Comparison of ENCODE assay signal across 11 mouse cellular contexts in genomic region chr11:18747871-18748461, GRCm38 (mm10).
DNase-seq lines count a peak whose midpoint lies in the region; ATAC-seq and TF ChIP-seq lines count a peak whose summit lies in the region.
"Had no signal": no experiment of that assay in that cellular context is flagged by ENCODE, and none has a peak within 500 bp of the region (broad histone marks: within the 10 kb centered on the region; RNA-seq: fewer than 3 reads in every experiment).

No protein-coding gene starts in this region.

- H3K9ac ChIP-seq in hindbrain, postnatal 0 days (replicated peaks; ENCODE audit: low read length), result no peak overlapping the region
- peak overlapping the region; percentile 2 for H3K9ac ChIP-seq in neural tube, embryonic 15.5 days (replicated peaks)
- H3K9ac ChIP-seq: heart, embryonic 15.5 days; liver, postnatal 0 days had no signal

- no peak for ATAC-seq in cerebellum, adult (ENCODE audit: insufficient number of reproducible peaks, low FRiP score, low TSS enrichment)
- no peak for ATAC-seq in hindbrain, postnatal 0 days
- no peak for ATAC-seq in neural tube, embryonic 15.5 days (ENCODE audit: low FRiP score)
- no peak for ATAC-seq in granulocyte monocyte progenitor cell, adult 5-6 weeks (replicated peaks; ENCODE audit: poor library complexity, severe bottlenecking)
- ATAC-seq: liver, postnatal 0 days had no signal

- intact Hi-C loops in left cerebral cortex, postnatal 10 days (cut with DNase I), result no loop called here

- H3K4me3 ChIP-seq in embryonic facial prominence, embryonic 10.5 days, result no peak overlapping the region
- H3K4me3 ChIP-seq in hindbrain, postnatal 0 days (ENCODE audit: low read length), result no peak overlapping the region
- H3K4me3 ChIP-seq in neural tube, embryonic 15.5 days (replicated peaks), result no peak overlapping the region
- H3K4me3 ChIP-seq: heart, embryonic 15.5 days had no signal

- WGBS in embryonic facial prominence, embryonic 10.5 days, result 8% methylated on average over 7 of the region's 7 CpGs
- 22% methylated on average over 7 of the region's 7 CpGs for WGBS in hindbrain, postnatal 0 days
- 15% methylated on average over 7 of the region's 7 CpGs for WGBS in neural tube, embryonic 15.5 days

- 0 out of 2 replicates have a peak overlapping the region, but pooled peaks have one; percentile 16 for H3K4me2 ChIP-seq in hindbrain, postnatal 0 days (ENCODE audit: low read depth, low read length)
- H3K4me2 ChIP-seq in neural tube, embryonic 15.5 days, result no peak overlapping the region
- H3K4me2 ChIP-seq: heart, embryonic 15.5 days had no signal

- DNase-seq in cerebellum, postnatal 14 days, result peak; percentile 34 to 61
- peak; percentile 47 for DNase-seq in embryonic facial prominence, embryonic 10.5 days (ENCODE audit: low spot score)
- peak; percentile 52 for DNase-seq in hindbrain, postnatal 0 days (ENCODE audit: low spot score)
- DNase-seq in left cerebral cortex, postnatal 10 days (ENCODE audit: extremely low spot score in 1 of 2, low spot score in 2 of 2), result no peak
- no peak for DNase-seq in thymus, adult 18-20 months
- DNase-seq: cerebellum, adult 8-10 months; liver, postnatal 0 days had no signal

- no peaks in the 10 kb centered on the region for H3K36me3 ChIP-seq in embryonic facial prominence, embryonic 10.5 days (replicated peaks)
- H3K36me3 ChIP-seq in hindbrain, postnatal 0 days (ENCODE audit: insufficient read depth, low read length), result no peaks in the 10 kb centered on the region
- no peaks in the 10 kb centered on the region for H3K36me3 ChIP-seq in neural tube, embryonic 15.5 days
- H3K36me3 ChIP-seq: heart, embryonic 15.5 days had no signal

- peaks cover 12% of the 10 kb centered on the region for H3K27me3 ChIP-seq in embryonic facial prominence, embryonic 10.5 days (replicated peaks; ENCODE audit: low read depth, poor library complexity, severe bottlenecking)
- H3K27me3 ChIP-seq in hindbrain, postnatal 0 days (ENCODE audit: insufficient read depth, low read length), result no peaks in the 10 kb centered on the region
- no peaks in the 10 kb centered on the region for H3K27me3 ChIP-seq in neural tube, embryonic 15.5 days (replicated peaks)
- H3K27me3 ChIP-seq: heart, embryonic 15.5 days had no signal

- TF ChIP-seq CTCF in hindbrain, postnatal 0 days (IDR thresholded peaks at IDR 0.05; ENCODE audit: low read depth), result no peak

- peaks cover 67% of the 10 kb centered on the region for H3K4me1 ChIP-seq in embryonic facial prominence, embryonic 10.5 days
- peaks cover 9% of the 10 kb centered on the region; the same call in 1 of the 2 replicates for H3K4me1 ChIP-seq in hindbrain, postnatal 0 days (ENCODE audit: insufficient read depth, low read length)
- H3K4me1 ChIP-seq in neural tube, embryonic 15.5 days, result peaks cover 62% of the 10 kb centered on the region

- H3K9me3 ChIP-seq in embryonic facial prominence, embryonic 10.5 days, result no peaks in the 10 kb centered on the region
- H3K9me3 ChIP-seq in hindbrain, postnatal 0 days (ENCODE audit: low read length), result no peaks in the 10 kb centered on the region
- no peaks in the 10 kb centered on the region for H3K9me3 ChIP-seq in neural tube, embryonic 15.5 days (replicated peaks)
- H3K9me3 ChIP-seq: heart, embryonic 15.5 days had no signal

- H3K27ac ChIP-seq in embryonic facial prominence, embryonic 10.5 days (replicated peaks), result peak overlapping the region; percentile 49
- H3K27ac ChIP-seq in hindbrain, postnatal 0 days, result peak overlapping the region; percentile 82
- H3K27ac ChIP-seq in neural tube, embryonic 15.5 days (replicated peaks), result peak overlapping the region; percentile 84
- H3K27ac ChIP-seq: heart, embryonic 15.5 days had no signal

Comparison
In these comparisons a context has a peak if more than half of its experiments do, and no peak if none do; other contexts are left out.
1. DNase-seq: peak in cerebellum, postnatal 14 days (2 of 2), embryonic facial prominence, embryonic 10.5 days (single experiment) and hindbrain, postnatal 0 days (single experiment); none in left cerebral cortex, postnatal 10 days (0 of 2) and thymus, adult 18-20 months (0 of 2).
2. Peak in every context shown above with its lines, with median percentiles within 50 percentile points of each other: H3K27ac ChIP-seq.